Mouse (Mus musculus): ENCODE data around the gene Gm11549. TPM values are rescaled to one million over a fixed set of nuclear protein-coding genes. Genes with fewer than 3 reads are reported as not detected.

Gene Gm11549
- polyA plus RNA-seq (2012; rRNA removed): 0.04 TPM in 2 replicates

DNA sequence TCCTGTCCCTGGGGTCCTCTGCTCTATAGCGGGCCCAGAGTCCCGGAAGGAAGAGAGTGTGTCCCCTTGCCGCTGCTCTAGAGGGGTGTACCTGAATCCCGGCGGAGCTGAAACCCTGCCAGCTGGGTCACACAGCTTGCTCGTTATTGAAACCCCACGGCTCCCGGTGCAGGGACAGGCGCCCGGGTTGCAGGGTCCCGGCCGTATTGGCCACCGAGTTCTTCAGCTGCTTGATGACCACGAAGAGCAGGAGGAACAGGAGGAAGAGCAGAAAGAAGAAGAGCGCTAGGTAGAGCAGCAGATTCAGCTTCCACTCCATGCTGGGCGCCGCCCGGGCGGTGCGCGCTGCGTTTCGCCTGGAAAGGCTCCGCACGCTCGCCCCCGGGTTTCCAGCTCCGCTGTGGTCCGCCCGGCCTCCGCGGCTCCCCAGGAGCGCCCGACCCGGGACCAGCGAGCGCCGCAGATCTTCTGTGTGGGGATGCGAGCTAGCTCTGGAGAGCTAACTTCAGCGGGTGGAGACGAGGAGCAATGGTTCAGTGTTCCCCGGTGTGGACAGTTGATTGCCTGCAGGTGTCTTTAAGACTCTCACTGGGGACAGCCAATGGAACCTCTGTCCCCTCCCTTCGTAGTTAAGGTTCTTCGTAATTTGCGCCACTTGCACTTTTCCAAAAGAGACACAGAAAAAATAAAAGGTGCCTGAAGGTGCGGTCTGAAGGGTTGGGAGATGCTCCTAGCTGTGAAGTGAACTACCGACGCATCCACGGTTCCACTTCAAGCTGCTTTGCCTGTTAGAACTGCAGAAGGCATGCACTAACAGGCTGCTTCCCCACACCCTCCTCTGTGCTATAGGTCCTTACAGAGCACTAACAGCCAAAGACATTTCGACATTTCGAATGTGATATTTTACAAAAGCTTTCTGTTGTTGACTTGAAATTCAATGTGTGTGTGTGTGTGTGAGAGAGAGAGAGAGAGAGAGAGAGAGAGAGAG lies at the start of gene Gm11549:
Gm11549 (minus strand) TSS at position 741 of the 988 bp plus-strand sequence.
- DNase-seq (ENCODE audit: low read depth in 1 of 2, low spot score in 2 of 2): no peak
- Histone ChIP-seq H3K36me3 (ENCODE audit: control insufficient read depth, insufficient read depth, low read length) (no peaks in the 10 kb centered on the region), H3K4me1 (ENCODE audit: control insufficient read depth, insufficient read depth, insufficient read length) (no peaks in the 10 kb centered on the region), H3K27ac (ENCODE audit: insufficient read depth, low read length) (no peak within 1 kb of the TSS), H3K4me3 (ENCODE audit: extremely low read depth, insufficient read depth, insufficient read length) (no peak within 1 kb of the TSS), H3K27me3 (ENCODE audit: control insufficient read depth, insufficient read depth, low read length) (0 out of 2 replicates have a peak, but pooled peaks cover 2% of the 10 kb centered on the region)
- TF ChIP-seq CTCF (IDR thresholded peaks at IDR 0.05; ENCODE audit: extremely low read depth, insufficient read depth, insufficient read length, insufficient replicate concordance) (no peak), POLR2A (IDR thresholded peaks at IDR 0.05; ENCODE audit: low read depth, low read length) (no peak)
- 3% methylated on average over 51 of the region's 51 CpGs for WGBS

DNA sequence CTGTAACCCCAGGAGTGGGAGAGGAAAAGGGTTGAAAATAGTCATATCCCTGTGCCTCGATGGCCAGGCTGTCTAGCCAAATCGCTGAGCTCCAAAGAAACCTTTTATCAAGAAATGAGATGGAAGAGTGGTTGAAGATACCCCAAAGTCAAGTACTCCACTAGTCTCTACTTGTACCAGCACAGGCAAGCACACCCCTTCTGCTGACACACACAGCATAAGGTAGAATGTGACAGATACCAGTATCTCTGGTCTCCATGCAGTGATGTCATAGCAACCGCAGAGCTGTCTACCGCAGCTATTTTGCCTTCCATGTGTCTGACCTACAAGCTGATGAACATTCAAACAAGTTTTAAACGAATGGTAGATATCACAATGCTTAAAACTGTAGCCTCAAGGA lies 48.2 kb upstream of the Gm11549 start:
- TF ChIP-seq CTCF (IDR thresholded peaks at IDR 0.05; ENCODE audit: extremely low read depth, insufficient read depth, insufficient read length, insufficient replicate concordance) (no peak), POLR2A (IDR thresholded peaks at IDR 0.05; ENCODE audit: low read depth, low read length) (no peak)
- peaks cover 6% of the 10 kb centered on the region for H3K36me3 ChIP-seq (ENCODE audit: control insufficient read depth, insufficient read depth, low read length)
- H3K27me3 ChIP-seq (ENCODE audit: control insufficient read depth, insufficient read depth, low read length): no peaks in the 10 kb centered on the region
- WGBS: 77% methylated on average over 5 of the region's 5 CpGs
- no peak overlapping the region for H3K27ac ChIP-seq (ENCODE audit: insufficient read depth, low read length)
- peaks cover 8% of the 10 kb centered on the region for H3K4me1 ChIP-seq (ENCODE audit: control insufficient read depth, insufficient read depth, insufficient read length)
- DNase-seq (ENCODE audit: low read depth in 1 of 2, low spot score in 2 of 2): no peak
- H3K4me3 ChIP-seq (ENCODE audit: extremely low read depth, insufficient read depth, insufficient read length): no peak overlapping the region

DNA sequence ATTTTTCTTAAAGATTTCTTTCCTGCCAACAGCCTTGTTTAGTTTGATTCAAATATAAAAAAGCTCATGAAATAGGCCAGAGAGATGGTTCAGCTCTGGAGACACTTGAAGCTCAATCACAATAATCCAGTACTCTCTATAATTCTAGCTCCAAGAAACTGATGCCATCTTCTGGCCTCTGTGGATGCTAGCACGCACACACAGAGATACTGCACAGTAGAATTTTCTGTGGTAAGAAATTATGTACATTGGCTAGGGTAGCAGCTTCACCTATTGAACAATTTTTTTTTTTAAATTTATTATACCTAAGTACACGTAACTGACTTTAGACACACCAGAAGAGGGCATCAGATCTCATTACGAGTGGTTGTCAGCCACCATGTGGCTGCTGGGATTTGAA lies 42.1 kb upstream of the Gm11549 start:
- TF ChIP-seq POLR2A (IDR thresholded peaks at IDR 0.05; ENCODE audit: low read depth, low read length): no peak
- no peak for TF ChIP-seq CTCF (IDR thresholded peaks at IDR 0.05; ENCODE audit: extremely low read depth, insufficient read depth, insufficient read length, insufficient replicate concordance)
- Histone ChIP-seq H3K4me3 (ENCODE audit: extremely low read depth, insufficient read depth, insufficient read length) (no peak overlapping the region), H3K27ac (ENCODE audit: insufficient read depth, low read length) (no peak overlapping the region), H3K4me1 (ENCODE audit: control insufficient read depth, insufficient read depth, insufficient read length) (no peaks in the 10 kb centered on the region), H3K36me3 (ENCODE audit: control insufficient read depth, insufficient read depth, low read length) (peaks cover 26% of the 10 kb centered on the region), H3K27me3 (ENCODE audit: control insufficient read depth, insufficient read depth, low read length) (no peaks in the 10 kb centered on the region)
- WGBS: 91% methylated on average over 3 of the region's 3 CpGs
- no peak for DNase-seq (ENCODE audit: low read depth in 1 of 2, low spot score in 2 of 2)

DNA sequence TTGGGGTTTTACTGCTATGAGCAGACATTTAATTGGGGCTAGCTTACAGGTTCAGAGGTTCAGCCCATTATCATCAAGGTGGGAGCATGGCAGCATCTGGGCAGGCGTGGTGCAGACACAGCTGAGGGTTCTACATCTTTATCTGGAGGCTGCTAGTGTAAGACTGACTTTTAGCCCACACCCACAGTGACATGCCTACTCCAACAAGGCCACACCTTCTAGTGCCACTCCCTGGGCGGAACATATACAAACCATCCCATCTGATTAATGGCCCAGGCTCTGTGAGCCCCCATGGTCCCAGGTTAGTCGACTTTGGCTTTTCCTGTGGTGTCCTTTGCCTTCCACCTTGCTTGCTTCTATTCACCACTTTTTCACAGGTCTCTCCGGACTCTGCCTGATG lies 38.0 kb upstream of the Gm11549 start:
- no peak overlapping the region for H3K27ac ChIP-seq (ENCODE audit: insufficient read depth, low read length)
- DNase-seq (ENCODE audit: low read depth in 1 of 2, low spot score in 2 of 2): no peak
- H3K27me3 ChIP-seq (ENCODE audit: control insufficient read depth, insufficient read depth, low read length): no peaks in the 10 kb centered on the region
- H3K4me1 ChIP-seq (ENCODE audit: control insufficient read depth, insufficient read depth, insufficient read length): no peaks in the 10 kb centered on the region
- peaks cover 27% of the 10 kb centered on the region for H3K36me3 ChIP-seq (ENCODE audit: control insufficient read depth, insufficient read depth, low read length)
- TF ChIP-seq POLR2A (IDR thresholded peaks at IDR 0.05; ENCODE audit: low read depth, low read length): no peak
- TF ChIP-seq CTCF (IDR thresholded peaks at IDR 0.05; ENCODE audit: extremely low read depth, insufficient read depth, insufficient read length, insufficient replicate concordance): no peak
- WGBS: 73% methylated on average over 4 of the region's 4 CpGs
- no peak overlapping the region for H3K4me3 ChIP-seq (ENCODE audit: extremely low read depth, insufficient read depth, insufficient read length)

DNA sequence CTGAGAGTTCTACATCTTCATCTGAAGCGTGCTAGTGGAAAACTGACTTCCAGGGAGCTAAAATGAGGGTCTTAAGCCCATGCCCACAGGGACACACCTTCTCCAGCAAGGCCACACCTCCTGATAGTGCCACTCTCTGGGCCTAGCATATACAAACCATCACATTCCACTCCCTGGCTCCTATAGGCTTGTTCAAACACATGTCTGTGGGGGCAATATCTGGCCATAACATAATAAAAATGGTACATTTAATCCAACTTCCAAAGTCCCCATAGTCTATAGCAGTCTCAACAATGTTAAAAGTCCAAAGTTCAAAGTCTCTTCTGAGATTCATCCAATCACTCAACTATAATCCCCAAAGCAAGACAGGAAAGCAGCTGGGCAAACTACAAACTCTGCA lies 36.0 kb upstream of the Gm11549 start:
- Histone ChIP-seq H3K27me3 (ENCODE audit: control insufficient read depth, insufficient read depth, low read length) (no peaks in the 10 kb centered on the region), H3K4me1 (ENCODE audit: control insufficient read depth, insufficient read depth, insufficient read length) (no peaks in the 10 kb centered on the region), H3K27ac (ENCODE audit: insufficient read depth, low read length) (no peak overlapping the region), H3K36me3 (ENCODE audit: control insufficient read depth, insufficient read depth, low read length) (peaks cover 19% of the 10 kb centered on the region), H3K4me3 (ENCODE audit: extremely low read depth, insufficient read depth, insufficient read length) (no peak overlapping the region)
- 88% methylated on average over 1 of the region's 1 CpGs for WGBS
- no peak for TF ChIP-seq POLR2A (IDR thresholded peaks at IDR 0.05; ENCODE audit: low read depth, low read length)
- TF ChIP-seq CTCF (IDR thresholded peaks at IDR 0.05; ENCODE audit: extremely low read depth, insufficient read depth, insufficient read length, insufficient replicate concordance): no peak
- no peak for DNase-seq (ENCODE audit: low read depth in 1 of 2, low spot score in 2 of 2)

DNA sequence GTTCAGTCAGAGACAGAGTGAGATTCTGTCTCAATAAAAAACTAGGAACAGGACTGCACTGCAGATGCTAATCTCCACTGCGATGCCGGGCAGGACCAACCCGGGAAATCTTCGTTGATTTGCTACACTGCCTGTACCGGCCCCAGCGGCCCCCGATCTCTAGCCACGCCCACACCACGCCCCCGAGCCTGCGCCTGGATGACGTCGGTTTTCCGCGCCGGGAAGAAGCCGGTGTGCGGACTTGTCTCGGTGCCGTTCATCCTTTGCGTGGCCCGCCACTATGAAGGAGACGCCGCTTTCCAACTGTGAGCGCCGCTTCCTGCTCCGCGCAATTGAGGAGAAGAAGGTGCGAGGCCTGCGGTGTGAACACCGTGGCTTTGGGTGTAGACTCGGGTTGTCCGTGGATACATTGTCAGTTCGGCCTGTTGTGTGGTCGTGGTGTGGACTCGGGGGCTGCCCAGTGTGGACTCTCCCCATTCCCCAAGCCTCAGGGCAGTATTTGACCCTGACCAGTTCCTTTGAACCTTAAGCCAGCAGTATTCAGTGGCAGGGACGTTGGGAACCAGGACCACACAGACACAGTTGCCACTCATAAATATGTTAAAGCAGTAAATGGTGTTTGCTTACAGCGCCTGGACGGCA lies 30.9 kb upstream of the Gm11549 start, which contains the start of gene Exosc9:
Exosc9 (plus strand) TSS at position 201 of the 642 bp plus-strand sequence.
- no peaks in the 10 kb centered on the region for H3K27me3 ChIP-seq (ENCODE audit: control insufficient read depth, insufficient read depth, low read length)
- H3K27ac ChIP-seq (ENCODE audit: insufficient read depth, low read length): no peak within 1 kb of the TSS
- under 1% methylated on average over 39 of the region's 39 CpGs for WGBS
- peak within 1 kb of the TSS; percentile 84 for H3K4me3 ChIP-seq (ENCODE audit: extremely low read depth, insufficient read depth, insufficient read length)
- TF ChIP-seq CTCF (IDR thresholded peaks at IDR 0.05; ENCODE audit: extremely low read depth, insufficient read depth, insufficient read length, insufficient replicate concordance): no peak
- peak; percentile 6 for TF ChIP-seq POLR2A (IDR thresholded peaks at IDR 0.05; ENCODE audit: low read depth, low read length)
- peaks cover 4% of the 10 kb centered on the region; the same call in 1 of the 2 replicates for H3K4me1 ChIP-seq (ENCODE audit: control insufficient read depth, insufficient read depth, insufficient read length)
- peak; percentile 66 to 91 for DNase-seq (ENCODE audit: low read depth in 1 of 2, low spot score in 2 of 2)
- peaks cover 4% of the 10 kb centered on the region; the same call in 1 of the 2 replicates for H3K36me3 ChIP-seq (ENCODE audit: control insufficient read depth, insufficient read depth, low read length)
